ENCODE assay signal across 9 mouse cellular contexts in genomic region chr12:9584366-9585084, GRCm38 (mm10). TPM values are rescaled to one million over a fixed set of nuclear protein-coding genes. Genes with fewer than 3 reads are reported as not detected.
A peak's percentile ranks its signal among the peaks of the same experiment; 100 is the strongest.
DNase-seq lines count a peak whose midpoint lies in the region; ATAC-seq and TF ChIP-seq lines count a peak whose summit lies in the region.
"Had no signal": no experiment of that assay in that cellular context is flagged by ENCODE, and none has a peak within 500 bp of the region (broad histone marks: within the 10 kb centered on the region; RNA-seq: fewer than 3 reads in every experiment).

No protein-coding gene starts in this region.

- ATAC-seq in megakaryocyte, adult 5-6 weeks (ENCODE audit: poor library complexity, severe bottlenecking) = no peak
- ATAC-seq: Patski had no signal

- peak overlapping the region; percentile 82 for H3K4me3 ChIP-seq in megakaryocyte, embryonic 14.5 days (replicated peaks)
- H3K4me3 ChIP-seq in embryonic facial prominence, embryonic 10.5 days = peak overlapping the region; percentile 55
- H3K4me3 ChIP-seq in heart, adult 2 months = peak overlapping the region; percentile 17
- H3K4me3 ChIP-seq in thymus, adult 2 months (ENCODE audit: control insufficient read depth, insufficient read depth, low read length) = no peak overlapping the region

- peaks cover 51% of the 10 kb centered on the region for H3K27me3 ChIP-seq in megakaryocyte, embryonic 14.5 days (replicated peaks)
- H3K27me3 ChIP-seq in embryonic facial prominence, embryonic 10.5 days (replicated peaks; ENCODE audit: low read depth, poor library complexity, severe bottlenecking) = peaks cover 52% of the 10 kb centered on the region
- peaks cover 7% of the 10 kb centered on the region for H3K27me3 ChIP-seq in heart, adult 2 months (ENCODE audit: control insufficient read depth, insufficient read depth, low read length)
- H3K27me3 ChIP-seq in thymus, adult 2 months (ENCODE audit: control insufficient read depth, insufficient read depth, low read length) = no peaks in the 10 kb centered on the region; the same call in 1 of the 2 replicates
- H3K27me3 ChIP-seq: Patski had no signal

- peak; percentile 76 for TF ChIP-seq POLR2A in heart, adult 2 months (IDR thresholded peaks at IDR 0.05; ENCODE audit: insufficient read depth, low read depth, low read length)
- no peak for TF ChIP-seq POLR2A in thymus, adult 2 months (IDR thresholded peaks at IDR 0.05; ENCODE audit: control insufficient read depth, extremely low read depth, insufficient read depth, low read length, poor library complexity)

- no peak overlapping the region; the same call in 1 of the 2 replicates for H3K9ac ChIP-seq in heart, adult 2 months (ENCODE audit: low read depth, low read length)

- TF ChIP-seq EP300 in heart, adult 2 months (IDR thresholded peaks at IDR 0.05; ENCODE audit: insufficient read depth, low read depth, low read length) = no peak

- TF ChIP-seq CTCF in heart, adult 2 months (IDR thresholded peaks at IDR 0.05) = no peak
- no peak for TF ChIP-seq CTCF in thymus, adult 2 months (IDR thresholded peaks at IDR 0.05; ENCODE audit: borderline replicate concordance, control insufficient read depth, extremely low read depth, insufficient read depth, low read length, poor library complexity)

- H3K4me1 ChIP-seq in megakaryocyte, embryonic 14.5 days = peaks cover 10% of the 10 kb centered on the region
- H3K4me1 ChIP-seq in embryonic facial prominence, embryonic 10.5 days = peaks cover 50% of the 10 kb centered on the region
- H3K4me1 ChIP-seq in heart, adult 2 months (ENCODE audit: control insufficient read depth, insufficient read depth, low read length) = no peaks in the 10 kb centered on the region
- H3K4me1 ChIP-seq in thymus, adult 2 months (replicated peaks; ENCODE audit: control insufficient read depth, insufficient read depth, low read length) = no peaks in the 10 kb centered on the region

- WGBS in embryonic facial prominence, embryonic 10.5 days = 1% methylated on average over 23 of the region's 23 CpGs
- 3% methylated on average over 23 of the region's 23 CpGs for WGBS in heart, adult 2 months
- WGBS in thymus, adult 2 months = 5% methylated on average over 23 of the region's 23 CpGs

- DNase-seq in embryonic facial prominence, embryonic 10.5 days (ENCODE audit: low spot score) = peak; percentile 89
- DNase-seq in heart, adult 2 months = peak; percentile 76 to 78
- DNase-seq in kidney, adult 11 months = peak; percentile 31
- peak; percentile 72 to 81 for DNase-seq in lung, adult 18-20 months
- peak; percentile 67 for DNase-seq in ovary, postnatal 14 days (ENCODE audit: low spot score)
- no peak for DNase-seq in thymus, adult 2 months

- no peaks in the 10 kb centered on the region for H3K36me3 ChIP-seq in megakaryocyte, embryonic 14.5 days (replicated peaks; ENCODE audit: low read length)
- H3K36me3 ChIP-seq in embryonic facial prominence, embryonic 10.5 days (replicated peaks) = no peaks in the 10 kb centered on the region
- H3K36me3 ChIP-seq in heart, adult 2 months (ENCODE audit: control insufficient read depth, insufficient read depth, low read length) = no peaks in the 10 kb centered on the region
- H3K36me3 ChIP-seq in thymus, adult 2 months (ENCODE audit: control insufficient read depth, insufficient read depth, low read length) = no peaks in the 10 kb centered on the region

- no peaks in the 10 kb centered on the region for H3K79me2 ChIP-seq in heart, adult 2 months (replicated peaks; ENCODE audit: control insufficient read depth, insufficient read depth, low read length)

- peaks cover 17% of the 10 kb centered on the region for H3K9me3 ChIP-seq in megakaryocyte, embryonic 14.5 days
- H3K9me3 ChIP-seq in embryonic facial prominence, embryonic 10.5 days = no peaks in the 10 kb centered on the region

- H3K27ac ChIP-seq in embryonic facial prominence, embryonic 10.5 days (replicated peaks) = peak overlapping the region; percentile 68
- H3K27ac ChIP-seq in heart, adult 2 months = no peak overlapping the region
- H3K27ac ChIP-seq in thymus, adult 2 months (ENCODE audit: control insufficient read depth, insufficient read depth, low read length) = no peak overlapping the region

- intact Hi-C loops in heart, adult 2 months (cut with DNase I) = no loop called here

RNA-seq across cellular contexts. Expression of gene Osr1, which starts 14.6 kb away (rescaled TPM):
- not detected in 2 replicates for polyA plus RNA-seq in megakaryocyte, embryonic 14.5 days (2012; ENCODE audit: insufficient read depth, low replicate concordance)
- not detected in 2 replicates for total RNA-seq in megakaryocyte, adult 5-6 weeks (2015)
- total RNA-seq in megakaryocyte, adult 5-6 weeks (2017) = not detected in 2 replicates
- polyA plus RNA-seq in embryonic facial prominence, embryonic 10.5 days (2016; fragmentation: Nextera tagmentation; extraction: Ambion mirVana) = 13.8 and 23.6 TPM in 2 replicates
- 1 to 10 TPM; 3.7 to 4.0 TPM for total RNA-seq in heart, adult 2 months (2021)
- 6.4 and 15.2 TPM in 2 replicates for polyA plus RNA-seq in heart, adult 2 months (2012; rRNA removed)
- 4.6 and 5.6 TPM in 2 replicates for polyA plus RNA-seq in thymus, adult 2 months (2012; rRNA removed)
